Comparison of ENCODE assay signal across 8 mouse cellular contexts in the genomic region with DNA sequence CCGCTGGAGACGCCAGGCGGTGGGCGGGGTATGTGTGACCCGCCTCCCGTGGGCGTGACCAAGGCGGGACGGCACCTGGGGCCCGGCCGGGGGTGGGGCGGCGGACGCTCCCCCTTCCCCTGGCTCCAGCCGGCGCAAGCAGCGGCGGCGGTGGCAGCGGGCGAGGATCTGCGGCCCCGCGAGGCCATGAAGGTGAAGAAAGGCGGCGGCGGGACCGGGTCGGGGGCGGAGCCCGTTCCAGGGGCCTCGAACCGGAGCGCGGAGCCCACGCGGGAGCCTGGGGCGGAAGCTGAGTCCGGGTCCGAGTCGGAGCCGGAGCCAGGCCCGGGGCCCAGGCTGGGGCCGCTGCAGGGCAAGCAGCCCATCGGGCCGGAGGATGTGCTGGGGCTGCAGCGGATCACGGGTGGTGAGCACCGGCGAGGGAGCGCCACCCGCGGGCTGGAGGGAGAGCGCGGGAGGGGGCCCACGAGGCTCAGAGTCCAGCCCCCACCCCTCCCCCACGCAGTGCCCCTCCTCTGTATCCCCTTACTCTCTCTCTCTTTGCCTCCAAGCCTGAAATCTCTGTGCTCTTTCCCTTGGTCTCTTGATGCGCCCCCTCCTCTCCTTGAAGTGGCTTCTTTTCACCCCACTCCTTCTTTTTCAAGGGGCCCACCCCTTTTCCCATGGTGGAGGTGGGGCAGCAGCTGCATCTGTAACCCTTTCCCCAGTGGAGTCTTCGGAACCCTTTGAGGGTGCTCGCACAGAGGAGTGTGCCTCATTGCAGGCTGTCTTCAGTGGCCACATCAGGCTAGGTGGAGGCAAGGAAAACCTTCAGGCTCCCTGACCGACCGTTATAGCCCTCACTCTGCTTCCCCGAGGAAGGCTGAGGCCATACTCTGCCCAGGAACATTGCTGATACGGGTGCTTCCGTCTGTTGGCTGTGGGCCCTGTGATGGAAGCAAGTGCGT. TPM values are rescaled to one million over a fixed set of nuclear protein-coding genes. Genes with fewer than 3 reads are reported as not detected.
DNase-seq lines count a peak whose midpoint lies in the region; ATAC-seq and TF ChIP-seq lines count a peak whose summit lies in the region.

Unc119 (plus strand) TSS at position 102 of the 947 bp plus-strand sequence.

- ATAC-seq in embryonic facial prominence, embryonic 14.5 days (ENCODE audit: low read depth) = peak; percentile 87
- ATAC-seq in heart, embryonic 11.5 days (replicated peaks; ENCODE audit: insufficient number of reproducible peaks, low FRiP score, low TSS enrichment) = peak; percentile 74
- peak; percentile 84 for ATAC-seq in kidney, embryonic 15.5 days (replicated peaks; ENCODE audit: low FRiP score)
- ATAC-seq in monocyte, adult 5-6 weeks (replicated peaks; ENCODE audit: insufficient number of reproducible peaks, low FRiP score, low TSS enrichment, poor library complexity, severe bottlenecking) = no peak

- WGBS in bone marrow, adult 2 months = 2% methylated on average over 64 of the region's 66 CpGs
- WGBS in embryonic facial prominence, embryonic 14.5 days = 1% methylated on average over 29 of the region's 66 CpGs
- 2% methylated on average over 56 of the region's 66 CpGs for WGBS in heart, embryonic 11.5 days (ENCODE audit: insufficient replicate concordance)
- WGBS in kidney, embryonic 15.5 days = under 1% methylated on average over 60 of the region's 66 CpGs
- WGBS in liver, adult 2 months = 2% methylated on average over 65 of the region's 66 CpGs

- TF ChIP-seq POLR2A in bone marrow, adult 2 months (IDR thresholded peaks at IDR 0.05; ENCODE audit: borderline replicate concordance, control insufficient read depth, low read depth, low read length) = peak; percentile 54; the same call in 1 of the 2 replicates
- TF ChIP-seq POLR2A in liver, adult 2 months (IDR thresholded peaks at IDR 0.05; ENCODE audit: extremely low read depth, insufficient read depth, low read length) = peak; percentile 37; the same call in 1 of the 2 replicates

- H3K79me2 ChIP-seq in liver, adult 2 months (ENCODE audit: control insufficient read depth, insufficient read depth, low read length) = no peaks in the 10 kb centered on the region

- H3K9ac ChIP-seq in embryonic facial prominence, embryonic 14.5 days (ENCODE audit: low read depth, low read length) = peak within 1 kb of the TSS; percentile 86
- peak within 1 kb of the TSS; percentile 92 for H3K9ac ChIP-seq in heart, embryonic 11.5 days (ENCODE audit: low read depth, low read length)
- H3K9ac ChIP-seq in kidney, embryonic 15.5 days = peak within 1 kb of the TSS; percentile 88
- peak within 1 kb of the TSS; percentile 91 for H3K9ac ChIP-seq in liver, adult 2 months (ENCODE audit: low read depth, low read length)

- H3K9me3 ChIP-seq in embryonic facial prominence, embryonic 14.5 days (ENCODE audit: control insufficient read depth, low read length) = no peaks in the 10 kb centered on the region
- no peaks in the 10 kb centered on the region for H3K9me3 ChIP-seq in heart, embryonic 11.5 days (replicated peaks; ENCODE audit: control insufficient read depth, low read length)
- no peaks in the 10 kb centered on the region for H3K9me3 ChIP-seq in kidney, embryonic 15.5 days (replicated peaks)

- peak within 1 kb of the TSS; percentile 79 for H3K4me3 ChIP-seq in bone marrow, adult 2 months (replicated peaks; ENCODE audit: control insufficient read depth, low read depth, low read length)
- peak within 1 kb of the TSS; percentile 84 for H3K4me3 ChIP-seq in embryonic facial prominence, embryonic 14.5 days (ENCODE audit: low read depth, low read length)
- peak within 1 kb of the TSS; percentile 88 for H3K4me3 ChIP-seq in heart, embryonic 11.5 days (ENCODE audit: low read depth, low read length)
- H3K4me3 ChIP-seq in kidney, embryonic 15.5 days (replicated peaks) = peak within 1 kb of the TSS; percentile 96
- peak within 1 kb of the TSS; percentile 77 for H3K4me3 ChIP-seq in liver, adult 2 months (ENCODE audit: insufficient read depth, low read depth, low read length)

- peak; percentile 77 for DNase-seq in CD4-positive helper T cell, adult 2 months (ENCODE audit: low read depth, low spot score)
- peak; percentile 91 for DNase-seq in embryonic facial prominence, embryonic 14.5 days (ENCODE audit: low spot score)
- DNase-seq in liver, adult 2 months (ENCODE audit: extremely low read depth, low read depth, low spot score) = peak; percentile 30
- peak; percentile 82 to 83 for DNase-seq in spleen, postnatal 36 days (ENCODE audit: low spot score in 2 of 2)

- no peak for TF ChIP-seq CTCF in bone marrow, adult 2 months (IDR thresholded peaks at IDR 0.05; ENCODE audit: control insufficient read depth, insufficient read depth, low read length)
- no peak for TF ChIP-seq CTCF in liver, adult 2 months (IDR thresholded peaks at IDR 0.05; ENCODE audit: low read depth, low read length)

- peaks cover 30% of the 10 kb centered on the region for H3K36me3 ChIP-seq in embryonic facial prominence, embryonic 14.5 days (ENCODE audit: control insufficient read depth, insufficient read depth, low read length)
- H3K36me3 ChIP-seq in heart, embryonic 11.5 days (ENCODE audit: control insufficient read depth, insufficient read depth, low read length) = peaks cover 14% of the 10 kb centered on the region; the same call in 1 of the 2 replicates
- H3K36me3 ChIP-seq in kidney, embryonic 15.5 days = peaks cover 33% of the 10 kb centered on the region
- H3K36me3 ChIP-seq in liver, adult 2 months (ENCODE audit: control insufficient read depth, insufficient read depth, low read length) = peaks cover 10% of the 10 kb centered on the region

- no peaks in the 10 kb centered on the region for H3K27me3 ChIP-seq in embryonic facial prominence, embryonic 14.5 days (replicated peaks; ENCODE audit: control insufficient read depth, insufficient read depth, low read length)
- H3K27me3 ChIP-seq in heart, embryonic 11.5 days (ENCODE audit: control insufficient read depth, insufficient read depth, low read length) = no peaks in the 10 kb centered on the region
- H3K27me3 ChIP-seq in kidney, embryonic 15.5 days = no peaks in the 10 kb centered on the region
- H3K27me3 ChIP-seq in liver, adult 2 months (ENCODE audit: control insufficient read depth, insufficient read depth, low read length) = no peaks in the 10 kb centered on the region

- peak within 1 kb of the TSS; percentile 66 for H3K4me2 ChIP-seq in embryonic facial prominence, embryonic 14.5 days (ENCODE audit: low read depth, low read length)
- peak within 1 kb of the TSS; percentile 83 for H3K4me2 ChIP-seq in heart, embryonic 11.5 days
- H3K4me2 ChIP-seq in kidney, embryonic 15.5 days = peak within 1 kb of the TSS; percentile 96

- H3K4me1 ChIP-seq in bone marrow, adult 2 months (ENCODE audit: control insufficient read depth, insufficient read depth, low read length) = peaks cover 8% of the 10 kb centered on the region
- peaks cover 21% of the 10 kb centered on the region for H3K4me1 ChIP-seq in embryonic facial prominence, embryonic 14.5 days (ENCODE audit: control insufficient read depth, insufficient read depth, low read length)
- peaks cover 24% of the 10 kb centered on the region for H3K4me1 ChIP-seq in heart, embryonic 11.5 days (ENCODE audit: control insufficient read depth, insufficient read depth, low read length)
- H3K4me1 ChIP-seq in kidney, embryonic 15.5 days = peaks cover 38% of the 10 kb centered on the region
- H3K4me1 ChIP-seq in liver, adult 2 months (ENCODE audit: control insufficient read depth, insufficient read depth, low read length) = peaks cover 14% of the 10 kb centered on the region

- H3K27ac ChIP-seq in bone marrow, adult 2 months (ENCODE audit: control insufficient read depth, insufficient read depth, low read depth, low read length, poor library complexity) = peak within 1 kb of the TSS; percentile 74
- H3K27ac ChIP-seq in embryonic facial prominence, embryonic 14.5 days (replicated peaks; ENCODE audit: low read depth, low read length) = peak within 1 kb of the TSS; percentile 82
- H3K27ac ChIP-seq in heart, embryonic 11.5 days (ENCODE audit: low read depth, low read length) = peak within 1 kb of the TSS; percentile 79
- peak within 1 kb of the TSS; percentile 88 for H3K27ac ChIP-seq in kidney, embryonic 15.5 days
- H3K27ac ChIP-seq in liver, adult 2 months (replicated peaks; ENCODE audit: insufficient read depth, low read depth, low read length) = 0 out of 2 replicates have a peak within 1 kb of the TSS, but pooled peaks have one; percentile 12

RNA-seq across cellular contexts. Expression of gene Unc119, which starts in this region (rescaled TPM):
- 35.6 and 71.9 TPM in 2 replicates for polyA plus RNA-seq in bone marrow, adult 2 months (2011; ENCODE audit: insufficient read depth, insufficient read length, low replicate concordance, missing spikeins)
- polyA plus RNA-seq in embryonic facial prominence, embryonic 14.5 days (2014; fragmentation: Nextera tagmentation; extraction: Ambion mirVana) = 39.9 and 46.1 TPM in 2 replicates
- polyA plus RNA-seq in heart, embryonic 11.5 days (2014; fragmentation: Nextera tagmentation; extraction: Ambion mirVana) = 44.9 and 48.1 TPM in 2 replicates
- 40.2 and 44.9 TPM in 2 replicates for polyA plus RNA-seq in kidney, embryonic 15.5 days (2015; fragmentation: Nextera tagmentation; extraction: Ambion mirVana)
- total RNA-seq in liver, adult 2 months (2014; rRNA removed) = 5.5 and 7.2 TPM in 2 replicates
- 7.7 and 12.7 TPM in 2 replicates for polyA plus RNA-seq in liver, adult 2 months (2012; rRNA removed)
- 88.0 to 122 TPM (median 99.7 TPM) in 3 replicates for total RNA-seq in monocyte, adult 5-6 weeks (2017)

Comparison
In these comparisons a context has a peak if more than half of its experiments do, and no peak if none do; other contexts are left out.
1. RNA of gene Unc119 (total RNA-seq): 88.0 to 122 TPM in monocyte, adult 5-6 weeks; 5.5 to 7.2 TPM in liver, adult 2 months; every median in the first group is over 10 times any median in the second.
2. DNase-seq: peak in every context shown above with its lines; median percentile 91 in embryonic facial prominence, embryonic 14.5 days; 82 in spleen, postnatal 36 days; 77 in CD4-positive helper T cell, adult 2 months; 30 in liver, adult 2 months.
3. H3K27ac ChIP-seq: peak in every context shown above with its lines; median percentile 88 in kidney, embryonic 15.5 days; 82 in embryonic facial prominence, embryonic 14.5 days; 79 in heart, embryonic 11.5 days; 74 in bone marrow, adult 2 months; 12 in liver, adult 2 months.
4. Peak in every context shown above with its lines, with median percentiles within 50 percentile points of each other: H3K4me3 ChIP-seq, H3K4me2 ChIP-seq and H3K9ac ChIP-seq.